Mouse (Mus musculus): ENCODE measurements around the gene Eps15l1. TPM values are rescaled to one million over a fixed set of nuclear protein-coding genes. Genes with fewer than 3 reads are reported as not detected.

Gene Eps15l1
- polyA plus RNA-seq, 1 experiment = 3.2 TPM

GRCm38 (mm10) chr8:72420571-72421361 lies 494 bp downstream of the Eps15l1 start:
- no peak for TF ChIP-seq TAL1 (IDR thresholded peaks at IDR 0.05; ENCODE audit: low read length)
- no peak for TF ChIP-seq GATA1 (IDR thresholded peaks at IDR 0.05; ENCODE audit: low read length)
- H3K9me3 ChIP-seq (ENCODE audit: control insufficient read depth, low read length) = no peaks in the 10 kb centered on the region
- peaks cover 47% of the 10 kb centered on the region for H3K36me3 ChIP-seq (ENCODE audit: control insufficient read depth)
- H3K27me3 ChIP-seq (ENCODE audit: control insufficient read depth) = no peaks in the 10 kb centered on the region
- peak overlapping the region; percentile 86 for H3K4me3 ChIP-seq (replicated peaks)
- H3K4me1 ChIP-seq (ENCODE audit: control insufficient read depth) = peaks cover 63% of the 10 kb centered on the region

GRCm38 (mm10) chr8:72418073-72418472 lies 3.2 kb downstream of the Eps15l1 start:
- Histone ChIP-seq H3K9me3 (ENCODE audit: control insufficient read depth, low read length) (no peaks in the 10 kb centered on the region), H3K36me3 (ENCODE audit: control insufficient read depth) (peaks cover 65% of the 10 kb centered on the region), H3K4me1 (ENCODE audit: control insufficient read depth) (peaks cover 90% of the 10 kb centered on the region), H3K4me3 (replicated peaks) (no peak overlapping the region), H3K27me3 (ENCODE audit: control insufficient read depth) (no peaks in the 10 kb centered on the region)
- TF ChIP-seq GATA1 (IDR thresholded peaks at IDR 0.05; ENCODE audit: low read length) (no peak), TAL1 (IDR thresholded peaks at IDR 0.05; ENCODE audit: low read length) (no peak)

GRCm38 (mm10) chr8:72415252-72415651 lies 6.0 kb downstream of the Eps15l1 start:
- Histone ChIP-seq H3K4me1 (ENCODE audit: control insufficient read depth) (peaks cover 98% of the 10 kb centered on the region), H3K36me3 (ENCODE audit: control insufficient read depth) (peaks cover 88% of the 10 kb centered on the region), H3K9me3 (ENCODE audit: control insufficient read depth, low read length) (no peaks in the 10 kb centered on the region), H3K4me3 (replicated peaks) (peak overlapping the region; percentile 12), H3K27me3 (ENCODE audit: control insufficient read depth) (no peaks in the 10 kb centered on the region)
- no peak for TF ChIP-seq GATA1 (IDR thresholded peaks at IDR 0.05; ENCODE audit: low read length)
- TF ChIP-seq TAL1 (IDR thresholded peaks at IDR 0.05; ENCODE audit: low read length) = no peak

GRCm38 (mm10) chr8:72413839-72414238 lies 7.4 kb downstream of the Eps15l1 start:
- Histone ChIP-seq H3K36me3 (ENCODE audit: control insufficient read depth) (peaks cover 85% of the 10 kb centered on the region), H3K4me3 (replicated peaks) (peak overlapping the region; percentile 55), H3K9me3 (ENCODE audit: control insufficient read depth, low read length) (no peaks in the 10 kb centered on the region), H3K27me3 (ENCODE audit: control insufficient read depth) (no peaks in the 10 kb centered on the region), H3K4me1 (ENCODE audit: control insufficient read depth) (peaks cover 96% of the 10 kb centered on the region)
- TF ChIP-seq TAL1 (IDR thresholded peaks at IDR 0.05; ENCODE audit: low read length) (peak; percentile 80), GATA1 (IDR thresholded peaks at IDR 0.05; ENCODE audit: low read length) (peak; percentile 50; the same call in 1 of the 2 replicates)

GRCm38 (mm10) chr8:72409443-72409842 lies 11.8 kb downstream of the Eps15l1 start:
- Histone ChIP-seq H3K4me1 (ENCODE audit: control insufficient read depth) (peaks cover 71% of the 10 kb centered on the region), H3K27me3 (ENCODE audit: control insufficient read depth) (no peaks in the 10 kb centered on the region), H3K4me3 (replicated peaks) (no peak overlapping the region), H3K36me3 (ENCODE audit: control insufficient read depth) (peaks cover 56% of the 10 kb centered on the region), H3K9me3 (ENCODE audit: control insufficient read depth, low read length) (no peaks in the 10 kb centered on the region)
- no peak for TF ChIP-seq TAL1 (IDR thresholded peaks at IDR 0.05; ENCODE audit: low read length)
- TF ChIP-seq GATA1 (IDR thresholded peaks at IDR 0.05; ENCODE audit: low read length) = no peak

GRCm38 (mm10) chr8:72407878-72408277 lies 13.4 kb downstream of the Eps15l1 start:
- Histone ChIP-seq H3K9me3 (ENCODE audit: control insufficient read depth, low read length) (no peaks in the 10 kb centered on the region), H3K36me3 (ENCODE audit: control insufficient read depth) (peaks cover 57% of the 10 kb centered on the region), H3K4me3 (replicated peaks) (no peak overlapping the region), H3K4me1 (ENCODE audit: control insufficient read depth) (peaks cover 65% of the 10 kb centered on the region), H3K27me3 (ENCODE audit: control insufficient read depth) (no peaks in the 10 kb centered on the region)
- no peak for TF ChIP-seq TAL1 (IDR thresholded peaks at IDR 0.05; ENCODE audit: low read length)
- no peak for TF ChIP-seq GATA1 (IDR thresholded peaks at IDR 0.05; ENCODE audit: low read length)

- H3K9me3 ChIP-seq (ENCODE audit: control insufficient read depth, low read length) = no peaks in the 10 kb centered on the region
- TF ChIP-seq TAL1 (IDR thresholded peaks at IDR 0.05; ENCODE audit: low read length) = no peak
- H3K4me3 ChIP-seq (replicated peaks) = no peak overlapping the region
- peaks cover 58% of the 10 kb centered on the region for H3K36me3 ChIP-seq (ENCODE audit: control insufficient read depth)
- peaks cover 43% of the 10 kb centered on the region for H3K4me1 ChIP-seq (ENCODE audit: control insufficient read depth)
- H3K27me3 ChIP-seq (ENCODE audit: control insufficient read depth) = no peaks in the 10 kb centered on the region
Measured at GRCm38 (mm10) chr8:72402981-72403380, 18.3 kb downstream of the Eps15l1 start.

- Histone ChIP-seq H3K4me1 (ENCODE audit: control insufficient read depth) (peaks cover 40% of the 10 kb centered on the region), H3K9me3 (ENCODE audit: control insufficient read depth, low read length) (no peaks in the 10 kb centered on the region), H3K27me3 (ENCODE audit: control insufficient read depth) (no peaks in the 10 kb centered on the region), H3K36me3 (ENCODE audit: control insufficient read depth) (peaks cover 67% of the 10 kb centered on the region), H3K4me3 (replicated peaks) (no peak overlapping the region)
- TF ChIP-seq TAL1 (IDR thresholded peaks at IDR 0.05; ENCODE audit: low read length) (no peak), GATA1 (IDR thresholded peaks at IDR 0.05; ENCODE audit: low read length) (no peak)
Measured at GRCm38 (mm10) chr8:72401381-72401780, 19.9 kb downstream of the Eps15l1 start.

GRCm38 (mm10) chr8:72385737-72386136 lies 35.5 kb downstream of the Eps15l1 start:
- no peak overlapping the region for H3K4me3 ChIP-seq (replicated peaks)
- H3K27me3 ChIP-seq (ENCODE audit: control insufficient read depth) = no peaks in the 10 kb centered on the region
- no peaks in the 10 kb centered on the region for H3K4me1 ChIP-seq (ENCODE audit: control insufficient read depth)
- no peaks in the 10 kb centered on the region for H3K9me3 ChIP-seq (ENCODE audit: control insufficient read depth, low read length)
- peaks cover 99% of the 10 kb centered on the region for H3K36me3 ChIP-seq (ENCODE audit: control insufficient read depth)
- no peak for TF ChIP-seq GATA1 (IDR thresholded peaks at IDR 0.05; ENCODE audit: low read length)
- TF ChIP-seq TAL1 (IDR thresholded peaks at IDR 0.05; ENCODE audit: low read length) = no peak

All from erythroblast, embryonic 14.5 days (primary cell).